Mouse (Mus musculus) cerebellum, adult 18-20 months (tissue): ENCODE measurements at regions not wholly inside any gene's neighbourhood (a gene's known extent, or its start where the extent isn't known, plus 50 kb on each side); places are given as distances from the start of the nearest gene placed in this dataset.

Experiments
- DNase-seq, 2 experiments: peaks; one replicate each; pipeline ENCODE4 v3.0.0; 2021

DNA sequence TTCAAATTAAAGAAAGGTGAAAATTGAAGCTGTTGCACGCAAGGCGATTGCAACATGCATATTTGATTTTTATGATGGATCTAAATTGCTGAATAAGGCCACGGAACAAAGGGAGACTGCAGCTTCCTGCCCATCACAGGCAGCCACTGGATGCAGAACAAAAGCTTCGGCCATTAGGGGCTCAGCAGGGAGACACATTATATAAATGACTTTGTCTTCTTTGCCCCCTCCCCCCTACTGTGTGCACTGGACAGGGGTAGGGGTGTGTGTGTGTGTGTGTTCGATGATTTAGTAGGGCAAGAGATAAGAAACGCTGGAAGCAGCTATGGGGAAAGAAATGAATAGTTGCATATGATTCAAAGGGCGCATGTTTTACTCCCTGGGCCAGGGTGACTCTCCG, 481.2 kb upstream of the Pmfbp1 start:
- no peak for DNase-seq

DNA sequence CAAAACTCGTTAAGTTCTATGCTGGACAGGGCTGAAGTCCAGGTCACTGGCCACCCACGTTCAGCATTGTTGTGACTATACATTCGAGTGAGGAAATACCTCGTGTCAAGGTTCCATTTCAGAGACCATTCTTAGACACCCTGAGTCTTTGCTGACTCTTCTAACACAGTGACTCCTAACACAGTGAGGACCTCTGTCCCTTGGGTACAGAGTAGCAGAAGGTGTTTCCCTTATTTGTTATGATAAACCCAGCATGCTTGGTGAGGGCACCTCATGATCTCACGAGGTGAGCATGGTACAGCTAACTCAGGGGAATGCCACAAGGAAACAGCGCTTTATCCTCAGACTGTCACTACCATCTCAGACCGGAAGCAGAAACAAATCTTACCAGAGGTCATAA, 480.2 kb upstream of the Pmfbp1 start:
- no peak for DNase-seq

DNA sequence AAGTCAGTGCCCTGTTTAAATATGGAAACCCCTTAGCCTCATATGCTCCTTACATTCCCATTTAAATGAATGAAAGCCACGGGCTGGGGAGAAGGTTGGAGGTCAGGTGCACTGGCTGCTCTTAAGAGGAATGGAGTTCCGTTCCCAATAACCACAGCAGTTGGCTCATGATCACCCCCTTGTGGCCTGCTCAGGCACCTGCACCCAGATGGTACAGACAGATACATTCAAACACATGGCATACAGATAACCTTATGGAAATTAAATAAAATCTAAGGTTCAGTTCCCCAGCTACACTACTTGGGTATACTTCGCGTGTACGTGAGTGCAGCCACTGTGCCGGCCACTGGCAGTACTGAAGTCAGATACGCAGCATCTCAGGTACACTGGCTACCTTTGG, 479.1 kb upstream of the Pmfbp1 start:
- no peak for DNase-seq

DNA sequence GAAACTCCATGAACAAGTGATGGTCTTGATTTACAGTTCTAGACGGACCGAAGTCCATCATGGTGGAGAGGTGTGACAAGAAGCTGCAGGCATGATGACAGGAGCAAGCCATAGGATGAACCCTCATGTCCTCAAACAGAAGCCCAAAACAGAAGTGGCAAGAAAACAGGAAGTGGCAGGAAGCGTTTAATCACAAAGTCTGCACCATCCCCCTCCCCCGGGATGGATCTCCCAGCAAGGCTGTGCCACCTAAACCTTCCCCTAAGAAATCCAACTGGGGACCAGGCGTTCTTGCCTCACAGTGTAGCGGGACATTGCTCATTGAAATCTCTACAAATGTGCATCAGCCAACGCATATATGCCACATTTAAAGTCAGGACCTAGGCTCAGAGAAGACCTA, 474.3 kb upstream of the Pmfbp1 start:
- DNase-seq: no peak

DNA sequence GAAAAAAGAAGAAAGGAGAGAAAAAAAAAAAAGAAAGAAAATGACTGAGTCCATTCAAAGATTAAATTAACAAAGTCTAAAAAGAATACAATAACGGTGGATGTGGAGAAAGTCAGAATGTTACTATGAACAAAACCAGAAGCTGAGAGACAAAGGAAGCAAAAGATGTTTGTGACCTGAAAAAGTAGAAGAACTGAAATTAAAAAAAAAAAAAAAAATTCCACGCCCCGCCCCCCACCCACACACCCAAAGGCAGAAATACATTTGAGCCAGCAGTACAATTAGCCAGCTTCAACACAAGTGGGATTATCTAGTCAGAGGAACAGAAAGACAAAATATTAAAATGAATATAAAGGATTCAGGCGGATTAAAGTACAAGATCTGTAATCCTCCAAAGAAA, 473.7 kb upstream of the Pmfbp1 start:
- no peak for DNase-seq

DNA sequence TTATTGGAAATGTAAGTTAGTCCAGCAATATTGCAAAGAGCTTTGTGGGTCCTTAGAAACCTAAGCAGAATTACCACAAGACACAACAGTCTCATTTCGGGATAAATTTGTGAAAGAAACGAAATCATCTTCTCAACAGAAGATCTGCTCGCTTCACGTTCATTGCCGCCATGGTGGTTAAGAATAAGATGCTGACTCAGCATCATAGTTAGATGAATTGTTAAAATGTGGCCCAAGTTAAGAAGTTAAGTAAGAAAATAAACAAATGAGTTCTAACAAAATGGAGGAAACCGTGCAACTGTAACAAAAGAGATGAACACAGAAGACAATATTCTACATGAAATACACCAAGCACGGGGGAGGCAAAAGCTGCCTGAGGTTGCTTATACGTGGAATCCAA, 465.9 kb upstream of the Pmfbp1 start:
- DNase-seq: no peak

DNA sequence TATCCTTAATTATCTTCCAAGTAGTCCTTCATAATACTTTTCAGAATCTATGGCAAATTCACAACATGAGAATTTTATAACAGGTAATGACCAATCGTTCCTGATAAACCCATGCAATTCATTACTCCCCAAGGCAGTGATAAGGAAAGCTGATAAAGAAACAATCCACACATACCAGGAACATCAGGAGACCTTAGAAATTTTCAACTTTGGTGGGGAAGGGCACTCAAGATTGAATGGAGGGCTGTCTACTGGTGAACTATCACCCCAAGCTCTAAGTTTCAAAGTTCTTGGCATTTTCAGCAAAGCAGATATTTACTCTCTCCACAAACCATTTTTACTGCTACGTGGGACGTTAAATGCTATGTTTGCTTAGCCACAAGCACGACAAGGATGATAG, 440.2 kb upstream of the Pmfbp1 start:
- DNase-seq: no peak

DNA sequence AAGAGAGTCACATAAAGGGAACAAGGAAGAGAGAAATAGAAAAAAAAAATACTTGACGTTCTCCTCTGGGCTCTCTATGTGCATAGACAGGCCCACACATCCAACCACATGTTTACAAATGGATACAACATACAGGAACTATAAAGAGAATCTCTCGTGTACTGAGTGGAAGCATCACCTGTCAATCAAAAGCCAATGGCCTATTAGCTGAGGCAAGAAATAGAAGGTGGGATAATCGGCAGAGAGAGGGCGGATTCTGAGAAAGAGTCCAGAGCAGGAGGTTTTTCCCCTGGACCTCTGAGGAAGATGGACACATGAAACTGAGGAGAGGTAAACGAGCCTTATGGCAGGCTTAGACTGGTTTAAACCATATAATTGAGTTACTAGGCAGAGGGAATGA, 434.7 kb upstream of the Pmfbp1 start:
- no peak for DNase-seq

DNA sequence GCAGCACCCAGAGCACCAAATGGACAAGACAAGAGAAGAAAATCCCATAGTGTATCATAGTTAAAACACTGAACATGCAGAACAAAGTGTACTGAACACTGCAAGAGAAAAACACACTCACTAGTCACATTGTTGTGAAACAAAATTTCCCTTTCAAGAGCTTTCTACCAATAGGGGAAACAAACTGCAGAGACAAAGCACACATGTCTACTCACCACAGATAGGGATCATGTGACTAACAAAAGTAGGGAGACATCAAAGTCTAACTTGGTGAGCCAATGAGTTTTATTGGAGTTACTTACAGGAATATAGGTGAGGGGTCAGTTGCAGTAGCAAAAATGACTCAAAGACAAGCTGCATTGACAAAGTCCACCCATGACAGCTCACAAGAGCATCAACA, 431.5 kb upstream of the Pmfbp1 start:
- no peak for DNase-seq

DNA sequence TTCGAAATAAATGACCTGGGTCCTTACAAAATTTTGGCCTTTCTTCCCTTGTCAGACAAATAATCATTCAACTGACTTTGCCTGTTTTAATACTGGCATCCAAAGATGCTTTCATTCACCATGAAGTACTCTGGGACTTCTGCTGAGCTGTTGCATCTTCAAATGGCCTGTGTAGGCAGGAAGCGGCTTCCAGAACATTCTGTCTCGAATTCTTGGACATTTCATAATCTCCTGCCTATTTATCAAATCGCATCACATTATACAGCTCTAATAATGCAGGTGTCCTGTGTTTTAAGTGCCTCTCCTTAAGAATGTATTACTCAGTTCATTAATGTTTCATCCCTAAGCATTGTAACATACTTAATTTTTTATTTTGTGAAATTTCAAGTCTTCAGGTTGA, 420.1 kb upstream of the Pmfbp1 start:
- DNase-seq: no peak

DNA sequence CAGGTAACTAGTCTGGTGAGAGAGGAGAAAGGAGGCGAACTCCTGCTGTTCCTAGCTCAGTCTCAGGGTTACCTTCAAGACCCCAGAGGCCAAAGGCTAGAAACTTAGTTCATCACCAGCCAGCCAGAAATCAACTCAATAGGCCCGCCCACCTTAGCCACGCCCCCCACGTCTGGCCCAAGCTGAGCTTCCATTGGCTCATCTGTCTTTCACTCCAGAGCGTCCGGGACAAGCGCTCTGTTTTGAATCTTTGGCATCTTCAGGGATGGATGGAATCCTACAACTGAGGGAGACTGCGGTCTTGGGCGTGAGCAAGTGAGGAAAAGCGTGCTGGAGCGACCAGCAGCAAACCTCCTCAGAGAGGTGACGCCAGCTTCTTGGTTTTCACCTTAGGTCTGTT, 418.8 kb upstream of the Pmfbp1 start:
- no peak for DNase-seq

DNA sequence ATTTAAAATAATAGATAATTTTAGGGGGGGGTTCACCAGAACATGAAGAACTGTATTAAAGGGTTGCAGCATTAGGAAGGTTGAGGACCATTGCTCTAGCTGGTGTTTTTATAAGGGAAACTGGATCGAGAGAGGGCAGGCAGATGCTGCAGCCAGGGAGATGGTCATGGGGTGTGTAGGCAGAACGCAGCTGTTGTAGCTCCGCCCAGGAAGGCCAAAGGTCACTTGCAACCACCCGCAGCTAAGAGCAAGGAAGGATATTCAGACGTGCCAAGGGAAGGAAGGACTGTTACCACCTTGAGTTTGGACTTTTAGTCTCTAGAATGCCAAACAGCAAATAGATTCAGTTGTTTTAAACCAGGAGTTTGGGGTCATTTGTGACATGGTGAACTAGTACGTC, 414.6 kb upstream of the Pmfbp1 start:
- no peak for DNase-seq

DNA sequence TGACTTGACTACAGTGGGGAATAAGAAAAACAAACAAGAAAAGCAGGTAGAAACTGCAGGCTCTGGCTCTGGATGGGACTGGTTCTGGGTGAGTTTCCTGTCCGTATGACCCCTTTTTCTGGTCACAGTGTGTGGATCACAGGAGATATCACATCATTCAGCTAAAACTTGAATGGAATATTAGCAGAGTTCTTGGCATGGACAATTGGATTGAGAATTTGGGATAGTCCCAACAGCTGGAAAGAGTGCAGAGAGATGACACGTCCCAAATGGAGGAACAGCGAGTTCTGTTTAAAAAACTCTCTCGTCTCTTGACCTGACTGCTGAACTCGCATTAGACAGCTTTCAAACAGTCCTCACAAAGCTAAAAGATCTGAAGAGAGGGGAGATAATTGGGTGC, 412.5 kb upstream of the Pmfbp1 start:
- DNase-seq: no peak

DNA sequence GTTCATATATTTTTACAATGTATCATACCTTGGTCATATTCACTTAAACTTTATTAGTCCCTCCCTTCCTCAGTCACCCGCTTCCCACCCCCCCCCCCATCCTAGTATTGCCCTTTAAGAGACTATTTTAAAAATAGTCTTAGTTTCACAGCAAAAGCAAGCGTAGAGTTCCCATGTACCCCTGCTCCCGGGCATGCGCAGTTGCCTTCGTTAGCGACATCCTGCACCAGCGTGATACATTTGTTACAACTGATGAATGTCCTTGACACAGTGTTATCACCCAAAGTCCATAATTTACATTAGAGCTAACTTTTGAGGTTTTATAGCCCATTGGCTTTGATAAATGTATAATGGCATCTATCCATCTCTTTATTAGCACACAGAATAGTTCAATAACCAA, 408.7 kb upstream of the Pmfbp1 start:
- no peak for DNase-seq

DNA sequence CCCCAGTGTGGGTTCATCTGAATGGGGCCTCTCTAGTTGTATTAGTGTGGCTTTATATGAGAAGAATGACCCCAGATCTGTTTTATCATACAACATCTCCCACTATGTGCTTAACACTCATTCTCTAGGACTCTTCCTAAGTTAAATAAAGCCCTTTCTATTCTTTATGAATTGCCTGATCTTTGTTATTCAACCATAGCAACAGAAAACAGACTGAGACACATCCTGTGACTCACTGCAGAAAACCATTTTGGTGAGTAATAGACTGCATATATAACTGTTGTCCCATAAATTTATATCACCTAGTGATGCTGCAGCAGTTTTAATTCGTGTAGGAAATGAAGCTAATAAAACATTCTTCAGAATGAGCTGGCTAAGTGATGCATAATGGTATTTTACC, 406.0 kb upstream of the Pmfbp1 start:
- DNase-seq: no peak

DNA sequence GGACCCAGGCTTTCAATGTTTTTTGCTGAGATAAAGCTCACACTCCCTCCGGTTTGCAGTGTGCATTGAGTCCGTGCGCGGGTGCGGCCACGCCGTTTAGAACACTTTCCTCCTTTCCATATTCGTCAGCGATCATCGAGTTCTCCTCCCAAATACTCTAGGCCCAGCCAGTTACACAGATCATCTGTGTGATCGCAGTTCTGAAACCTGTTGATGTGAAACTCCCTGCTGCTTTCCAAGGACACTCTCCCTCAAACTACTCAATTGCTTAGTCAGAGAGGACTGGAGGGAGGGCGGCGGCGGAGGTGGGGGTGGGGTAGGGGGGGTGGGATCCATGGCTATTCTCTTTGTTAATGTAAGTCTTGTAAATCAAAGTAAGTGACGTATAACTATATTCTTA, 394.2 kb upstream of the Pmfbp1 start:
- no peak for DNase-seq

DNA sequence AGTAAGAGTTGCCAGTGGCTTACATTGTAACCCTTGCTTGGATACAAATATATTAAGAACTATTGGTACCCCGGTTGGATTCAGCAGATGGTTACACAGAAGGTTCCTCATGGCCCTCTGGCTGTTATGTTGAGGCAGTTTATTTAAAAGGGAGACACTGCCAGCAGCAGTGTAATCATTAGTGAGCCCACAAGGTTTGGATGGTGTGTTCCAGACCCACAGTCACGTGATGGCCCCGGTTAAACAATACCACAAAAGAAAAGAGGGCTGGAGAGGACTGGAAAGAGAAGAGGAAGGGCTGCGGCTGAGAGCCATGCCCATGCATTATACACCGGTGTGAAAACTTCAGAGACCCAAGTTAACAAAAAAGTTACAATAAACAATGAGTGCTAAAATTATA, 392.4 kb upstream of the Pmfbp1 start:
- DNase-seq: no peak

DNA sequence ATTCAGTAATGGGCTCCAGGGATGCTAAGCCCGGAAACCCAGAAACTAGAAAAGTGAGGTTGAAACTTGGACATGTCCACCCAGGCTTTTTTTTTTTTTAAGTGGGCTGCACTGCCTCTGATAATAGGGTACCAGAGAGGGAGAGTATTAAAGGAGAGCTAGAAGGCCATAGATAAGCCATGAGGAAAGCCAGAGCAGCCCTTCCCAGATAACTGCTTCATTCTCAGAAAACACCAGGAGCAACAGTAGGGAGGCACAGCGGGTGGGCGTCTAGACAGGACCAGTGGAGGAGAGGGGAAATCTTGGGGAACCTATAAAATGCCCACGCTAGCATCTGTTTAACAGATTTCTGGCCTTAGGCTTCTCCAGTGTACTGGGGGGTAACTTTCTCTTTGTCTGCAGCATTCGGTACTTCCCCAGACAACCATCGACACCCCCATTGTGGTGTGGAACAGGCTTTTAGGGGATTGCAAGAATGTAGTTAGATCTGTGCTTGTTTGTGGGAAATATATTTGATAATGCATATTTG, 389.0 kb upstream of the Pmfbp1 start:
- DNase-seq: no peak

DNA sequence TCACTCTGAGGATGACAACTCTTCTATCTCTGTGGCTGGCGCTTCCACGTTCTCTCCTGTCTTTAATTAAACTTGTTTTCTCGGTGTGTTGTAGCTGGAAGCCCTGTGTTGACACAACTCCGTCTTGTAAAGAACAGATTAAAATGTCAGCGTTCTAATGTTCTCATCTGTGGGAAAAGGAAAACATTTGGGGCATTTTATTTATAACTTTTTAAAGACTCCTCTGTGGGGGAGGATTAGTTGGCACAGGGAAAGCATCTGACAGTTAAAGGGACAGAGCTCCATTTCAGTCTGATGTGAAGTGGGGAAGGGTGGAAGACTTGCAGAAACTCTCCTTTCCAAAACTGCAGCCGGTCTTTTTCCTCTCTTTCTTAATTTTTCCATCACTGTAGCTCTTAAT, 388.1 kb upstream of the Pmfbp1 start:
- DNase-seq: no peak

DNA sequence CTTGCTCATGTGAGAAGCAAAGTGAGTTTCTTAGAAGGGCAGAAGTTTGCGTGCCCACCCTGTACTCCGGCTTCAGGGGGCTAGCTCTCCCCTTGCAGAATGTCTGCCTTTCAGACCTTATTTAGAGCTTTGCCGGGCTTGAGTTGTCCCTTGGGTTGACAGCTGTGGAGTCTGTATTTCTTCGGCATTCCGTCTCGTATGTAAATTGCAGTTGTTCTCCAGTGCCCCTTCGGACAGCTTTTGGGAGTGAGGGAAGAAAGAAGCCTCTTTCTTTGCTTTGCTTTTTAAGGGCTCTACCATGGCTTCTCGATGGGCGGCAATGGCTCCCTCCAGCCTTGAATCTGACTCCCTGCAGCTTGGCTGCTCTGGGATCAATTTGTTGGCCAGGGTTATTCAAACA, 386.9 kb upstream of the Pmfbp1 start:
- DNase-seq: no peak

DNA sequence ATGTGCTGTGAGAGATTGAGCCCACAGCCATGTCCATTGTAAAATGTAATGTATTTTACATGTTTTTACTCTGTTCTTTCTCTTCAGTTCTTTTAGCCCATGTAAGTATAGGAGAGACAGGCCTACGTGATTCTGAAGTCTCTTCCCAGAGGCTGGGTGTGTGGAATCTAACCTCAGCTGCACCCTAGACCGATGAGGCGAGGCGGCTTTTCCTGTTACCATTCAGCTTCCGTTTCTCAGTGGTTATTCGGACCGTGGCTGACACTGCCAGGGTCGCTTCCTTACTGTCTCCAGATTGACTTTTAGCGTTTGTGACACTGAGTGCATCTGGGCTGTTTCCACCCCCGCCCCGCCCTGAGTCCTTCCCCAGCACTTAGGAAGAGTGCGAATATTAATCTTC, 386.1 kb upstream of the Pmfbp1 start:
- no peak for DNase-seq

DNA sequence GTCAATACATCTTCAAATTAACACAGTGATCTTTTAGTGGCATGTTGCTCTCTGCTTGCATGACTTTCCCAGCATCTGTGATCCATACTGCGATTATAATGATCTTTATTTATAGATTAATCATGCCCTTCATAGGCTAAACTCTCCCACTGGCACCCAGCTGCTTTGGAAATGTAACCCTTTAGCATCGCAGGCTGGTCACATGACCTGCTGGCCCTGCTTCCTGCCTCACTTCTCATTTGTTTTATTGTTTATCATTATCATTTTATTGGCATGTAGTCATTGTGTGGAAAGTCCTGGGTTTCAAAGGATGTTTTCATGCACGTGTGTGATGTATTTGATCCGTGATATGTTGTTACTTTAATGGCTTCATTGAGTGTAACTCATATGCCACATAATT, 384.4 kb upstream of the Pmfbp1 start:
- no peak for DNase-seq

DNA sequence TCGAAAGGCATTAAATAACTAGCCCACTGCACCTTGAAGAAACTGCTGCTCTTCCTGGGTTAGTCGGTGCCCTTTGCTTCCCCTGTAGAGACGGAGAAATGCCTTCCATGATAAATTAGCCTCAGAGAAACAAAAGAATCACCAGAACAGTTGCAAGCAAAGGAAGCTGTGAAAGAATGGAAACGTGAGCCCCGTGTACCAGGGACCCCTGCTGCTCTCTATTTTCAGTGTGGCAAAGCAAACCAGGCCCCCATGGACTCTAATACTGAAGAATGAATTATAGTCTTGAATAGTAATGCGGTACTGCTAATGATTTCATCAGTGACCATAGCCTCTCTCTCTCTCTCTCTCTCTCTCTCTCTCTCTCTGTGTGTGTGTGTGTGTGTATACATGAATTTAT, 372.1 kb upstream of the Pmfbp1 start:
- no peak for DNase-seq

DNA sequence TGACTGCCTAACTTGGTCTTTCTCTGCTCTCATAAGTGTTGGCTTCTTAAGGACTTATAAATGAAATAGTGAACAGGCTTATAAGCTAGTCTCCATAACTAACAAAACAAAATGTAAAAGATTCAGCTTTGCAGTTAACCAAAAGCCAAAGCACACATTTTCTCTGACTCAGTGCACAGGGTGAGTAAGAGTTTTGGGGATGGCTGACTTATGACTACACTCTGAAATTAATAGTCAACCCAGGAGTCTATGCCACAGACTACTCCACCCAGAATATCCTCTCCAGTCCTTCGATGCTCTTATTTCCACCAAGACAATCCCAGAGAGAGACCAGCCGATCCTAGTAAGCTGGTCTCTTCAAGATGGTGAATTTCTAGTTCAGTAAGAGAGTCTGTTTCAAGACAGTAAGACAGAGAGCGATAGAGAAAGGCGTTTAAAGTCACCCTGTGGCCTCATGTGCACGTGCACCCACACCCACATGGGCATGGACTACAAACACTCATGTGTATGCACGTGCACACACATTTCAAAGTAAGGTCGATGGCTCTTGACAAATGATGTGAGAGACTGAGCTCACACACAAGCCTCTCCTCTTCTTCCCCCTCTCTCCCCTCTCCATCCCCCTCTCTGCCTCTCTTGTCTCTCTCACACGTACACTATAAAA, 351.2 kb upstream of the Pmfbp1 start:
- no peak for DNase-seq

DNA sequence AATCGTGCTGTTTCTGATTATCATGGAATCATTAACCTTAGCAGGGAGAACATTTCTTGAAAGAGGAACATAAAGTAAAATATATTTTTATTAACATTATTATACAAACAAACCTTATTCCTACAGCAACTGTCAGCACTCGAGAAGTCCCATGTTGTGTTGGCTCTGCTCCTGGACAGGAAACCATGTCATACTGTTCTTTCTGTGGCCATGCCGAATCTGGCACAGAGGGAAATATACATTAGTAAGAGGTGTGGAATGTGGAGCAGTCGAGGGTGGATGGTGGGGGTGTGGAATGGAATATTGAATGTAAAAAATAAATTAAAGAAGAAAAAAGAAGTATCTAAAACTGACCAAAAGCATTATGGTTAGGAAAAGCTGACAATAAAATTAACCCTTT, 342.1 kb upstream of the Pmfbp1 start:
- no peak for DNase-seq

DNA sequence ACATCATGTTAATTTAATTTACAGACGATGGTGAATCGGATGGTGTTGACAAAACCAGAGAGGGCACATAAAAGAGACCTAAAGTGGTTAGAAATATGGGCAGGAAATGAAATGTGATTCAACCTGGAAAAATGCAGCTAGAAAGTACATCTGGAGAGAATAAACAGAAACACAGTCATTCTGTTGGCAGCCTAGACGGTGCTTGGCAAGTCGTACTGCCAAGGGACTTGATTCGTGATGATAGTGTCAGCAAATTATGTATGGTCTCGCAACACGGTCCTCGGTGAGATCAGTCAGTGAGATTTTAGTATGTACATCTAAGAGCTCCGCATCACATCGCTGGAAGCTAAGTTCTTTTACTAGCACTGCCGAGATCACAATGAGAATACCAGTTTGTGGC, 338.3 kb upstream of the Pmfbp1 start:
- DNase-seq: no peak
